Mouse (Mus musculus) midbrain, embryonic 10.5 days (tissue): ENCODE results near the gene Hic1. TPM values are rescaled to one million over a fixed set of nuclear protein-coding genes. Genes with fewer than 3 reads are reported as not detected.

Experiments used
- microRNA counts: library from miRNA; unstranded; fragments of <30 nt; microRNA quantifications from one replicate; lab custom pipeline; 2017
- microRNA-seq: library from miRNA; unstranded; fragments of <30 nt; microRNA quantifications from one replicate; pipeline ENCODE4, GENCODE M21; 2017
- polyA plus RNA-seq: library from polyadenylated mRNA; unstranded; fragments of >200 nt; fragmentation: Nextera tagmentation; extraction: Ambion mirVana; gene quantifications from 2 replicates; pipeline ENCODE4 v1.2.1, GENCODE M21; 2016

The Hic1 gene
- polyA plus RNA-seq, 1 experiment from 2014 or later: 0.32 TPM

MicroRNAs within 50 kb of the gene (microRNA counts, 519-probe panel; counts per million panel counts)
- microRNA mmu-miR-132 (lab: Ali Mortazavi, UCI) (3,625 counts per million, percentile 15 among the panel's probes with 10 or more counts), microRNA mmu-miR-212 (lab: Ali Mortazavi, UCI) (not detected)

Small RNAs within 50 kb of the gene (microRNA-seq; reads per million reads assigned to microRNA genes)
- gene Mir132 (96.6 reads per million, percentile 50 among the genes with 10 or more reads in this experiment), gene Mir212 (15.0 reads per million, percentile 28 among the genes with 10 or more reads in this experiment)

Other genes starting within 250 kb of the Hic1 start
- 17.8 and 20.7 TPM in 2 replicates for gene Smg6, start 243.7 kb downstream of the Hic1 start, polyA plus RNA-seq
- gene Srr, start 243.6 kb downstream of the Hic1 start, polyA plus RNA-seq: 14.4 and 19.5 TPM in 2 replicates
- 33.5 and 37.6 TPM in 2 replicates for gene Ovca2, start 9.3 kb upstream of the Hic1 start, polyA plus RNA-seq
- gene Dph1, start 21.7 kb upstream of the Hic1 start, polyA plus RNA-seq: 25.4 and 27.3 TPM in 2 replicates
- gene Rtn4rl1, start 24.3 kb upstream of the Hic1 start, polyA plus RNA-seq: 2.3 and 3.0 TPM in 2 replicates
- 179 and 197 TPM in 2 replicates for gene Rpa1, start 178.8 kb upstream of the Hic1 start, polyA plus RNA-seq
- 17.5 and 19.5 TPM in 2 replicates for gene Smyd4, start 178.9 kb upstream of the Hic1 start, polyA plus RNA-seq